Mouse (Mus musculus) urinary bladder, postnatal 14 days (tissue): ENCODE data around the gene Cnpy3.
"Not testable (repeated sequence)": the region's sequence is repeated elsewhere in the genome, so short reads cannot be mapped to it uniquely, and the experiment has no call there.

Source experiments
- DNase-seq: peaks from one replicate; pipeline ENCODE4 v3.0.0; 2021; ENCODE audit warnings: low spot score

Gene Cnpy3

GRCm38 (mm10) chr17:46751794-46752556 lies at the start of gene Cnpy3:
Cnpy3 (minus strand) TSS chr17:46752214.
- peak; percentile 98 for DNase-seq

DNA sequence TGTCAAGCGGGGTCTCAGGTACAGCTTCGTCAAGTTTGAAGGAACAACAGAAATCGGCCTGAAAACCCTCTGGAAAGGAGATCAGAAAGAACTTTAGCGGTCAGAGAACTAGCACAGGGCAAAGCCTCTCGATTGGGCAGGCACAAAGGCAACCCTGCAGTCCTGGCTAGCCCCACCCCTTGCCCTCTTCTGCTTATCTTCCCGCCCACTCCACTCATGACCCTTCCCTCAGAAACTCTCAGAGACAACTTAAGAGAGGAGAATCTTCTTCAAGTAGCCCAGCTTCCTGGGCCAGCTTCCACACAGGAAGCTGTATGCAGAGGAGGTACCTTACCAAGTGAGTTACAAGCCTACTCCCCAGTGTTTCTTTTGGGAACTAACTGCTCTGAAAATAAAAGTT lies 49.7 kb upstream of the Cnpy3 start:
- DNase-seq: no peak

DNA sequence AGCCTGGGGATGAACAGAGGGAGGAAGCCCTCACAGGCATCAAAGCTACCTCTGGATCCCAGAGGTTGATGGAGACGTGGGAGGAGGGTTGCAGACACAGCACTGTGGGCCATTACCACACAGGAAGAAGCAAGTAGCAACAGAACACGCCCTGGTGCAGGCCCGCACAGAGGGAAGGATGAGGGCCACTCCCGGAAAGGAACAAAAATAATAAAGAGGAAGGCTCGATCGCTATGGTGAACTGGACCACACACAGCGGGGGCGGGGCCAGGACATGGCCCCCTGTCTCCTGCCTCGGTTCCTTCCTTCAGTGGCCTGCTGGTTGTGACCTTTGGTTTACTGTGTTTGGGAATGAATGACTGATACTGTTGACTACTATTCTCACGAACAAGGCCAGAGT lies 47.7 kb upstream of the Cnpy3 start:
- no peak for DNase-seq

- DNase-seq: no peak
These were observed 45.4 kb upstream of the Cnpy3 start for GRCm38 (mm10) chr17:46797386-46797785.

- DNase-seq: no peak
These were observed 44.7 kb upstream of the Cnpy3 start for GRCm38 (mm10) chr17:46796743-46797142.

DNA sequence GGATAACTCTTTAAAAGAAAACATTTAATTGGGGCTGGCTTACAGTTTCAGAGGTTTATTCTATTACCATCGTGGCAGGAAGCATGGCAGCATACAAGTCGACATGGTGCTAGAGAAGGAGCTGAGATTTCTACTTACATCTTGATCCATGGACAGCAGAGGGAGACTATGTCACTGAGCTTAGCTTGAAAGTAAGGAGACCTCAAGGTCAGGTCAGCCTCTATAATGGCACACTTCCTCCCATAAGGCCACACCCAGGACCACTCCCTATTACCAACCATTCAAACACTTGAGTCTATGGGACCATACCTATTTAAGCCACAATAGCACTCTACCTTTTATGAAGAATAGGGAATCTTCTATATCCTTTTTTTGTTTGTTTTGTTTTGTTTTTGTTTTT lies 40.9 kb upstream of the Cnpy3 start:
- no peak for DNase-seq

DNA sequence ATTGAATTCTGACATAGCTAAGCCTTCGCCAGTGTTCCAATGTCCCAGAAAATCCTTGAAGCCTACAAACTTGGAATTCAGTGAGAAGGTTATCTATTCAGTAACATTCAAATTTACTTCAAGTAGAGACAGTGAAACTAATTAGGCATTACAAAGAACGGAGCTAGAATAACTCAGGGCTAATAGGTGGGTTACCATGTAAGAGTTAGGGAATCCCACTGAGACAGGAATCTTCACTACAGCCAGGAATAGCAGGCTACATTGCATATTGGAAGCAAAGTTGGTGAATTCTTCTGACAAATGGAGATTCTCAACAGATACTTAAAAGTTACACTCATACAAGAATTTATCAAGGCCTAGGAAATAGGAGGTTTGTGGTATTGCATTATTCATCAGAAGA lies 36.0 kb upstream of the Cnpy3 start:
- DNase-seq: not testable (repeated sequence)

DNA sequence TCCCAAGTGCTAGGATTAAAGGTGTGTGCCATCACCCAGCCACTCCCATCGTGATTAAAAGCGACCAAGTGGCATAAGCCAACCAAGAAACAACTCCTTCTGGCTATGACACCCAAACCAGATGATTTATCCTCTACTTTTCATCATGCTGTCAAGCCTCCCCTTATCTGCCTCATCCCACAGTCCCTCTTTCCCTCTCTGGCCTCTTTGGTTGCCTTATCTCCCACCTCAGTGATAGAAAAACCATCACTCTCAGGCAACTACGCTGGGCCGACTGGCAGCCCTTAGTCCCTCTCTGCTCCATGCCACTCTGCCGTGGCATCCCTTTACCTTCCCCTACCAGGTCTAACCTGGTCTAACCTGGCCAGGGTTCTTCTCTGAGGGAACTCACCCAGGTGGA lies 34.9 kb upstream of the Cnpy3 start:
- DNase-seq: no peak

DNA sequence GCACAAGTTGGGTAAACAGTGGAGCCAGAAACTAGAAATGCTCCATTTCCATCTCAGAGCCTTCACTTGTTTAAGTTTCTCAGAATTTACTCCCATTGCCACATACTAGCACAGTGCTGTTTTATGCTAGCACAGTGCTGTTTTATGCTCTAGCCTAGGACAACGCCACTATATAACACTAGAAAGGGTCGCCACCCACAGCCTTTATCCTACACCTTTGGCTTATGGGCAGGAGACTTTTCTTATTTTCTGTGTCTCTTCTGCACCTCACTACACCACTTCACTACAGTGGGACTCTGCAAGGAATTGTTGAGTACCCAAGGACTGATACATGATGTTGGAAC lies 31.2 kb upstream of the Cnpy3 start:
- no peak for DNase-seq

DNA sequence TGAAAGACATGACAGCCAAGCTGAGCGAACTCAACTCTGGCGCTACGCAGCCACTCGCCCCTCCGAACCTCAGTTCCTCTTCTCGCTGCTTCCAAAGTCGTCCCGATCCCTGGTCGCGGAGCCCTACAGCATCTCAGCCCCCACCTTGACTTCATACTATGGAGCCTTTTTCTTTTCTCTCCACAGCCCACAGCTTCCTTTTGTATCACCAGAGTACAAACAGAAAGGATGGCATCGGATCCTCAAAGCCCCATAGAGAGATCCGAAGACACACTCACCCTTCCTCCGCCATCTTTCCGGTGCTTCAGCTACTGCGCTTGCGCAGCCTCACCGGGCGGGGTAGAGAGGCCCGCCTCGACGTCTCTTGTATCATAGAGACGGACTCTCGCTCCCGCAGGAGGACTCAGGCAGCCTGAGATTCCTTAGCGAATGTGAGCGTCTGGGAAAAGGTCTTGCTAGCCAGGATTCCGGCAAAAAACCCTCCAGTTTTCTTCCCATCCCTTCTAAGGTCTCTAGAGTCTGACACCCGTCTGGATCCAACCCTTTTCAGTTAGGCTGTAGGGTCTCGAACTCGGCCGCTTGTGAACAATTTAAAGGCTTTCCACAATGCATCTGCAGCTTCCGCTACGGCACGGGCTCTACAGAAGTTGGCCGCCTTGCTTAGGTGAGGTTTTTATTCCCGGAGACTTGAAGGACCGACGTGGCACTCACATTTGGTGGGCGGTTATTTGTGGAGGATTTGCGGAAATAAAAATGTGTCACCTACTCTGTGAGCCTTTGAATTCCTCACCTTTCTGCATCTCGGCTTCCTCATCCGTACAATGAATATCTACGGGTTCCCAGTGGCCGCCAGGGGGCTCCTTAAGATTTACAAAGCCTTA lies 30.6 kb upstream of the Cnpy3 start, which contains the start of gene Rpl7l1:
TSS of gene Rpl7l1 (minus strand) at position 332 of the 881 bp plus-strand sequence.
- DNase-seq: peak; percentile 92

DNA sequence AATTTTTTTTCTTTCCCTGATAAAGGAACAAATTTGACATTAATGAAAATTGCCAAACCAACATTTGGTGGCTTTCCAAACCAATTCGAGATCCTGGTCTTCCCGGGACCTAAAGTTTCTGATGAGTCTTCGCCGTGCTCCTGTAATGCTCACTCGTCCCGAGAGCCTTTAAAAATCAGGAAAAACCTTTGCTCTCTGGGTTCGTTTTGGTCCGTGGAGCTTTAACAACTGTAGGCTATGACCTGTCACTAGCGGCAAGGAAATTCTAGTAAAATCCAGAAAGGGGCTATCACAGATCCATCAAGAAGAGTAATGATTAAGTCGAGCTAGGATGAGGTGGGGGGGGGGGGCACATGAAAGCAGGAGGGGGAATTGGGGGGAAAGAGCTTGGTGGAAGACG lies 29.9 kb upstream of the Cnpy3 start:
- DNase-seq: no peak

DNA sequence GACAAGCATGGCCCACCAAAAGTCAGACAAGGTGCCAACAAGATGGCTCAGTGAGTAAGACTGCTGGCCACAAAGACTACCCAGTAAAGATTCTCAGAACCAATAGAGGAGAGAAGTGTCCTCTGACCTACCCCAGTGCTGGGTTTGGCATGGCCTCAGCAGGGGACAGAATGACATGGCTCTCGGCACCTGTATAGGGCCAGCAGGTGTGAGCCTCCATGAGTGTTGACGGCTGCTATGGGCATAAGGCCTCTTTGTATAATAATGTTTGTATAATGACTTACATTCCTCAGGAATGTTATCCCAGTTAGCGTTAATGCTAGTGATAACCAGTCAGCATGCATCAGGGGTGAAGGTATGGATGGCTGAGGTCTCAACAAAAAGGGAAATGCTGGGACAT lies 24.1 kb upstream of the Cnpy3 start:
- no peak for DNase-seq

- DNase-seq: no peak
These were observed 23.1 kb upstream of the Cnpy3 start for GRCm38 (mm10) chr17:46775070-46775469.

GRCm38 (mm10) chr17:46774131-46774472 lies 22.1 kb upstream of the Cnpy3 start:
- DNase-seq: no peak

DNA sequence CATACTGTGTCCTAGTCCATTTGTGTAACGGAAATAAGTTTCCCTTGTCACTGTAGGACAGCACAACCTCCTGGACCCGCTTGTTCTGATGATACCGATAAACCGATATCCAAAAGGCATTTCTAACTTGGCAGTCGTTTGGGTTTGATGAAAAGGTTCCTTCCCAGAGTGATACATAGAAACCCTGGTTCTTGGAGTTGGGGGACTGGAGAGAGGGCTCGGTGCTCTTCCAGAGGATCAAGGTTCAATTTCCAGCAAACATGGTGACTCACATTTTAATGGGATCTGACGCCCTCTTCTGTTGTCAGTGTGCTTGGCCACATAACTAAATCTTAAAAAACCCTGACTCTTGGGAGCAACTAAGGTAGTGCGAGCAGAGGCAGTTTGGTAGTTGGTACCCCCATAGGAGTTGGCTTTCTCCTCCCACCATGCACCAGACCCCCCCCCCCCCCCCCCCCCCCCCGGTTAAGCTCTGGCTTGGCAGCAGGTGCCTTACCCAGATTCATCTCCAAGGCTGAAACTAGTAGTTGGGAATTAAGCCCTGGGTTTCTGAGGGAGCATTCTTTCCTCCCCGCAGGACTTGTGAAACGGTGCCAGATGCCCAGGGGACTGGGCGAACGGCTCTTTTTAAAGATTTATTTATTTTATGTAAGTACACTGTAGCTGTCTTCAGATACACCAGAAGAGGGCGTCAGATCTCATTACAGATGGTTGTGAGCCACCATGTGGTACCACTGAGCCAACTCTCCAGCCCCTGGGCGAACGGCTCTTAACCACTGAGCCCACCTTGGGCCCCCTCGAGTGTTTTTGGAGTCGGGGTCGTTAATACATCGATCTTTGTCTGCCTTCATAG lies 21.5 kb upstream of the Cnpy3 start:
- DNase-seq: no peak

DNA sequence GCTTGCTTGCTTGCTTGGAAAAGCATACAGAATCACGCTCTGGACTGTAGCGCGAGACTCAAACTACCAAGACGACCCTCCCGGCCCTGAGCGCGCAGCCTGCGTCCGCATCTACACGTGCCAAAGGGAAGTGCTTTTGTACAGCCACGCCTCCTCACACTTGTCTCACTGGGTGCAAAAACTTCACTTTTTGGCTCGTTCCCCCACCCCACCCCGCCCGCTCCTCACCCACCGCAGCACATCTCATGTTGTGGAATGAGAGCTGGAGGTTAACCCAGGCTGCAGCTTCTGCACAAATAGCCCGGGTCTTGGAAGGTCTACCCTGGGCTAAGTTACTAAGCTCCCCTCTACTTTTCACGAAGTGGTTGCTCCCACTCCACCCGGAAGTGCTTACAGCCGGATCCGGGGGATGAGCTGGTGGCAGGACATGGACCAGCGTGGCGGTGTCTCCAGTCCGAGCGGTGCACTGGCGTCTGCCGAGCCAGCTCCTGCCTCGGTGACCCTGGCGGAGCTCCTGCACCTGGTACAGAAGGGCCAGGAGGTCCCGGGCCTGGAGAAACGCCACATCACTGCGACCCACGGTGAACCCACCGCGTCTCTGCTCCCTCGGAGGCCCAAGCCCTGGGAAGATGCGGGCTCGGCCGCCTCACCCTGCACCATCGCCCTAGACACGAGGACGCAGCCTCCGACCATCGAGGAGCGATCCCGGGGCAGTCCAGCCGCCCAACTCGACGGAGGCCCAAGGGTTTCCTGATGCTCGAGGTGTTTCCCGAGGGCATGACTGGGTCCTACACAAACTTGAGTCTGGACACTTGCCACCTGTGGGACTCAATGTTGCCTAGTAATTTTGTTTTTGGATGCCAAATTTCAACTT lies 20.6 kb upstream of the Cnpy3 start, which contains the start of gene 2310039H08Rik:
TSS of gene 2310039H08Rik (plus strand) at position 232 of the 874 bp plus-strand sequence.
- DNase-seq: peak; percentile 85

GRCm38 (mm10) chr17:46772038-46772403 lies 20.0 kb upstream of the Cnpy3 start:
- no peak for DNase-seq

- DNase-seq: no peak
These were observed 19.6 kb upstream of the Cnpy3 start for GRCm38 (mm10) chr17:46771616-46772015.

- DNase-seq: no peak
These were observed 19.0 kb upstream of the Cnpy3 start for GRCm38 (mm10) chr17:46771025-46771424.

- no peak for DNase-seq
These were observed 18.5 kb upstream of the Cnpy3 start for GRCm38 (mm10) chr17:46770546-46770945.

DNA sequence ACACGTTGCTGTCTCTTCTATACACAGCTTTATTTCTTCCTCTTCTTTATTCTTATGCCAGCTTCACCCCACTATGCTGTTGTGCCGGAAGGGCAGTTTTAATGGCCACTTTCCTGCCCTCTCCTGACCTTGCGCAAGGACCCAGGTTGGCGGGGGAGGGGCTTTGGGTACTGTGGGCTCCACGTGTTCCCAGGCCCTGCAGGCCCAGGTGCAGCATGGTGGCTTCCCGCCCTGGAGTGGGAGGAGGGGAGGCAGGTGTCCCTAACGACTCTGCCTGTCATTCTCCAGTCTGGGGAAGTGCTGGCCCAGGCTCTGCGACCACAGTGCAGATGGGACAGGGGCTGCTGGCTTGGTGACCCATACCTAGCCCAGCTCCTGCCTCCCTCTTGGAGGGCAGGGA lies 15.9 kb upstream of the Cnpy3 start:
- no peak for DNase-seq
